ENCODE assay signal across 8 mouse cellular contexts in genomic region chr11:23124198-23124951, GRCm38 (mm10).
A peak's percentile ranks its signal among the peaks of the same experiment; 100 is the strongest.
DNase-seq lines count a peak whose midpoint lies in the region; ATAC-seq and TF ChIP-seq lines count a peak whose summit lies in the region.

No protein-coding gene starts in this region.

- DNase-seq in B cell, adult 2 months = peak; percentile 29 to 34
- DNase-seq in T-cell, adult 2 months (ENCODE audit: low spot score) = peak; percentile 2
- DNase-seq in embryo, embryonic 10 days (ENCODE audit: low spot score) = peak; percentile 63
- DNase-seq in neural tube, embryonic 11.5 days (ENCODE audit: low spot score) = peak; percentile 92
- peak; percentile 24 for DNase-seq in thymus, postnatal 25 days

- TF ChIP-seq CTCF in intestine, postnatal 0 days (IDR thresholded peaks at IDR 0.05; ENCODE audit: low read depth) = no peak

- no peaks in the 10 kb centered on the region for H3K9me3 ChIP-seq in intestine, postnatal 0 days (ENCODE audit: control insufficient read depth)
- no peaks in the 10 kb centered on the region for H3K9me3 ChIP-seq in liver, embryonic 16.5 days (replicated peaks; ENCODE audit: control insufficient read depth, low read length)
- H3K9me3 ChIP-seq in neural tube, embryonic 11.5 days (ENCODE audit: control insufficient read depth, low read length) = no peaks in the 10 kb centered on the region

- H3K36me3 ChIP-seq in intestine, postnatal 0 days (ENCODE audit: control insufficient read depth, insufficient read depth) = no peaks in the 10 kb centered on the region
- H3K36me3 ChIP-seq in liver, embryonic 16.5 days (ENCODE audit: control insufficient read depth, insufficient read depth) = no peaks in the 10 kb centered on the region
- no peaks in the 10 kb centered on the region for H3K36me3 ChIP-seq in neural tube, embryonic 11.5 days (ENCODE audit: control insufficient read depth, insufficient read depth, low read length)

- peak overlapping the region; percentile 33 for H3K4me3 ChIP-seq in intestine, postnatal 0 days (ENCODE audit: low read depth, low read length)
- H3K4me3 ChIP-seq in liver, embryonic 16.5 days (ENCODE audit: low read depth, low read length) = peak overlapping the region; percentile 48
- H3K4me3 ChIP-seq in neural tube, embryonic 11.5 days (ENCODE audit: low read depth, low read length) = peak overlapping the region; percentile 26; the same call in 1 of the 2 replicates

- no peak overlapping the region for H3K27ac ChIP-seq in intestine, postnatal 0 days (ENCODE audit: low read depth, low read length)
- H3K27ac ChIP-seq in liver, embryonic 16.5 days (ENCODE audit: low read length) = no peak overlapping the region
- no peak overlapping the region for H3K27ac ChIP-seq in neural tube, embryonic 11.5 days (ENCODE audit: low read depth, low read length)

- peak; percentile 100 for ATAC-seq in granulocyte monocyte progenitor cell, adult 5-6 weeks (replicated peaks; ENCODE audit: poor library complexity, severe bottlenecking)
- peak; percentile 79 for ATAC-seq in intestine, postnatal 0 days
- ATAC-seq in liver, embryonic 16.5 days (ENCODE audit: low read depth) = peak; percentile 92
- peak; percentile 96 for ATAC-seq in neural tube, embryonic 11.5 days (ENCODE audit: insufficient read depth, low FRiP score, low TSS enrichment)

- H3K4me1 ChIP-seq in intestine, postnatal 0 days (replicated peaks; ENCODE audit: control insufficient read depth, insufficient read depth, low read length) = 0 out of 2 replicates have a peak, but pooled peaks cover 6% of the 10 kb centered on the region
- peaks cover 8% of the 10 kb centered on the region for H3K4me1 ChIP-seq in liver, embryonic 16.5 days (ENCODE audit: control insufficient read depth, low read depth, low read length)
- H3K4me1 ChIP-seq in neural tube, embryonic 11.5 days (ENCODE audit: control insufficient read depth, insufficient read depth, low read length) = no peaks in the 10 kb centered on the region

- H3K9ac ChIP-seq in intestine, postnatal 0 days (ENCODE audit: low read depth, low read length) = 0 out of 2 replicates have a peak overlapping the region, but pooled peaks have one; percentile 26
- no peak overlapping the region; the same call in 1 of the 2 replicates for H3K9ac ChIP-seq in liver, embryonic 16.5 days (ENCODE audit: low read depth, low read length)
- H3K9ac ChIP-seq in neural tube, embryonic 11.5 days (ENCODE audit: low read length) = peak overlapping the region; percentile 26; the same call in 1 of the 2 replicates

- 4% methylated on average over 25 of the region's 25 CpGs for WGBS in intestine, postnatal 0 days
- WGBS in liver, embryonic 16.5 days (ENCODE audit: insufficient replicate concordance) = 3% methylated on average over 25 of the region's 25 CpGs
- WGBS in neural tube, embryonic 11.5 days = 4% methylated on average over 24 of the region's 25 CpGs

- peak overlapping the region; percentile 78 for H3K4me2 ChIP-seq in intestine, postnatal 0 days (replicated peaks; ENCODE audit: low read depth)
- peak overlapping the region; percentile 72 for H3K4me2 ChIP-seq in liver, embryonic 16.5 days (ENCODE audit: low read depth, low read length)
- peak overlapping the region; percentile 65 for H3K4me2 ChIP-seq in neural tube, embryonic 11.5 days (ENCODE audit: low read depth)

- no peaks in the 10 kb centered on the region for H3K27me3 ChIP-seq in intestine, postnatal 0 days (replicated peaks; ENCODE audit: control insufficient read depth, insufficient read depth, low read length)
- H3K27me3 ChIP-seq in liver, embryonic 16.5 days (ENCODE audit: control insufficient read depth, insufficient read depth, low read depth, low read length) = no peaks in the 10 kb centered on the region
- H3K27me3 ChIP-seq in neural tube, embryonic 11.5 days (ENCODE audit: control insufficient read depth, insufficient read depth, low read length) = no peaks in the 10 kb centered on the region

Comparison
In these comparisons a context has a peak if more than half of its experiments do, and no peak if none do; other contexts are left out.
1. DNase-seq: peak in every context shown above with its lines; median percentile 92 in neural tube, embryonic 11.5 days; 63 in embryo, embryonic 10 days; 32 in B cell, adult 2 months; 24 in thymus, postnatal 25 days; 2 in T-cell, adult 2 months.